Mouse (Mus musculus) C2C12 (cell line): ENCODE measurements around the gene Neurl3.

Experiments
- CEBPB ChIP-seq: IDR thresholded peaks from one replicate; pipeline ENCODE4 v1.6.1; 2011; ENCODE audit warnings: low read depth, mild to moderate bottlenecking, control low read depth, moderate library complexity
- CTCF ChIP-seq: IDR thresholded peaks from one replicate; pipeline ENCODE4 v1.5.1; 2011; ENCODE audit not compliant: control insufficient read depth, insufficient read depth, insufficient read length
- MYOG ChIP-seq: IDR thresholded peaks from one replicate; pipeline ENCODE4 v1.6.1; 2011; ENCODE audit not compliant: control insufficient read depth, insufficient read length; ENCODE audit errors: extremely low read depth

DNA sequence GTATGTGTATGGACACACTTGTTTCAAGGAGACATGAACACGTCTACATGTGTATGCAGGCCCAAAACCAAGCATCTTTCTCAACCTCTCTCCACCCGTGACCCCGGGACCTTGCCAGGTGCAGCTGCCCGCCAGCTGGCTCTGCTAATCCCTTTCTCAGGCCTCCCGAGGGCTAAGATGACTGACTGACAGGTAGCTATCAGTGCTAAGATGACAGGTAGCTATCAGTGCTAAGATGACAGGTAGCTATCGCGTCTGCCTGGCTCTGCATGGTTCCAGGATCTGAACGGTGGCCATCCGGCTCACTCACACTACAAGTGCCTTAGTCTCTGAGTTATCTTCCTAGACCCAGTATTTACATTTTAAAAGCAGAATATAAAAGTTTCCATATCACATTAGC is 46.0 kb downstream of the Neurl3 start:
- TF ChIP-seq CTCF (no peak), MYOG (no peak), CEBPB (no peak)
